Mouse (Mus musculus) embryonic fibroblast, embryonic 13.5 days (primary cell): ENCODE data around the gene Kcnj16. TPM values are rescaled to one million over a fixed set of nuclear protein-coding genes. Genes with fewer than 3 reads are reported as not detected.

Source experiments
- H3K27ac ChIP-seq: 2 replicates; pipeline ENCODE4 v1.5.1; 2012; ENCODE audit warnings: low read length, control low read depth, inconsistent platforms; ENCODE audit not compliant: insufficient read depth
- H3K4me1 ChIP-seq: 2 replicates; pipeline ENCODE4 v1.6.1; 2011; ENCODE audit warnings: low read length; ENCODE audit not compliant: control insufficient read depth, insufficient read depth
- H3K4me3 ChIP-seq: 2 replicates; pipeline ENCODE4 v1.5.1; 2011; ENCODE audit warnings: mild to moderate bottlenecking, control low read depth, low read length; ENCODE audit not compliant: insufficient read depth
- CTCF ChIP-seq: IDR thresholded peaks from 2 replicates; pipeline ENCODE4 v1.5.1; 2011; ENCODE audit warnings: mild to moderate bottlenecking, control low read depth, low read length, moderate library complexity, borderline replicate concordance; ENCODE audit not compliant: insufficient read depth
- POLR2A ChIP-seq: IDR thresholded peaks from 2 replicates; pipeline ENCODE4 v1.6.1; 2011; ENCODE audit warnings: low read depth, mild to moderate bottlenecking, control low read depth, low read length, moderate library complexity
- polyA plus RNA-seq: library from polyadenylated mRNA; stranded (reverse); fragments of >200 nt; gene quantifications from 2 replicates; pipeline ENCODE4 v1.2.4, GENCODE M21; 2011; ENCODE audit warnings: low read depth; ENCODE audit not compliant: missing spikeins, insufficient read length

Gene Kcnj16
- polyA plus RNA-seq: not detected in 2 replicates

DNA sequence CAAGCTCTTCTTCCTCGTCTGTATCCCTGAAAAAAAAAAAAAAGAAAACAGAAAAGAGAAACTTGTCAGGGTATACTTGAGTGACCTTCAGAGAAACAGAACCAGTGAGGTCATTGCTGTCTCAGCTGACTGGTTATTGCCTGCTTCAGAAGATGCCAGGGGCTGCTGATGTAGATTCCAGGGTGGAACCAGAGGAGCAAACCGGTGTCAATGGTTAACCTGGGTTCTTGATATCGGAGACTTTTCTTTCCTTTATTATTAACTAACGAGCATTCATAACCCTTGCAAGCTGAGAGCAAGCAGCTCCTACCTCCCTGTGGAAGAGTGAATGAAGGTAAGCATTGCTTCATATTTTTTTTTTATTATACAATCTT, at the start of gene Kcnj16:
Kcnj16 (plus strand) TSS at position 272 of the 374 bp plus-strand sequence.
- TF ChIP-seq POLR2A: no peak
- no peak for TF ChIP-seq CTCF
- Histone ChIP-seq H3K27ac (no peak within 1 kb of the TSS), H3K4me1 (no peaks in the 10 kb centered on the region), H3K4me3 (no peak within 1 kb of the TSS)

- H3K4me3 ChIP-seq: no peak overlapping the region
- TF ChIP-seq CTCF (no peak), POLR2A (no peak)
- peaks cover 2% of the 10 kb centered on the region for H3K4me1 ChIP-seq
- H3K27ac ChIP-seq: no peak overlapping the region
Measured at GRCm38 (mm10) chr11:110918808-110919465, 48.9 kb upstream of the Kcnj16 start.

DNA sequence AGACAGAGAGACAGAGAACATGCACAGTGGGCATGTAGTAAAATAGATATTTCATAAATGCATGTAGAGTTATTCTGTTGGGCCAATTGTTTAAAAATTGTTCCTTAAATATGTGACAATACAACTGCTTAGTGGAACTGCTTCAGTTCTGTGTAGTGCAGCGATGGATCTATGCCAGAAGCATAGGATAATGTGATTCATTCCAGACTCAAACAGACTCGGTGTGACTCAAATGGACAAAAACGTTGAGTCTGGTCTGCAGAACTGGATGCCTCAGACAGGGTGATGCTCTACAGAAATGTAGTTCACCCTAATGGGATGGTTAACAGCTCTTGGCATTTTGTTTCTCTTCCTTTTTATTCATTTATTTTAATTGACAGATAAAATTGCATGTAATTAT, 32.1 kb upstream of the Kcnj16 start:
- no peak overlapping the region for H3K27ac ChIP-seq
- no peak for TF ChIP-seq POLR2A
- no peak for TF ChIP-seq CTCF
- no peak overlapping the region for H3K4me3 ChIP-seq
- no peaks in the 10 kb centered on the region for H3K4me1 ChIP-seq

DNA sequence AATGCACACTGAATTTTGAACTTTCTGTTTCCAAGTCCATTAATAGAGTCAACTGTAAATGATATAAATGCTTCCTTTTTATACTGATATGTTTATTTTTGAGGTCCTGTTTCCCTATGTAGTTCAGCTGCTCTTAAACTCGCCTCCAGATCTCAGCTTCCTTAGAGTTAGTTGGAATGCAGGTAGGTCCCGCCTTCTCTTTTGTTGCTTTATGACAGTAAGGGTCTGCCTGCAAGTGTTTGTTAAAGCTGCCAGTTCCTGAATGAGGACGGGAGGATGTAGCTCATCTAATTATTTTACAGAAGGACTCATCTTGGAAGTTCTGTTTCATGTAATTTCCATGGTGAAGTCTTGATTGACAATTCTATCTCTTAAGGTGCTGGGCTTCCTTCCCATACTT, 25.6 kb upstream of the Kcnj16 start:
- TF ChIP-seq CTCF (no peak), POLR2A (no peak)
- Histone ChIP-seq H3K4me1 (peaks cover 3% of the 10 kb centered on the region; the same call in 1 of the 2 replicates), H3K4me3 (no peak overlapping the region), H3K27ac (peak overlapping the region; percentile 37; the same call in 1 of the 2 replicates)

DNA sequence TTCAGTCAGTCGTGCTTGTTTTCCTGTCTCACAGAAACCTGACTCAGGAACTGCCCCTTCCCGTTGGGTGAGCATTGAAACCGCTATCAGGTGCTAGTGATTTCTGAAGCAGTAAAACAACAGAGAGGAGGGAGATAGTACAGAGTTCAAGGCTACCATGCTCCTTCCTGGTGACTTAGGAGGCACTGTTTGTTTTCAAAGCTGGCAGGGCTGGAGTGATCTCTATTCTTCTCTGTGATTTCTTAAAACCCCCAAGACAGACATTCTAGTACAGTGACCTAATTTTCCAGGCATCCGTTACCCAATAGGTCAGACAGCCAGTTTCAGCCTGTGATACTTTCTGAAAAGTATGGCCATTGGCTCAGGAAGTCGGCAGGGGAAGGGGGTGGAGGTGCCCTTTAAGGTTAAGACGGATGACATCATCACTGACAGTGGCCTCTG, 25.1 kb upstream of the Kcnj16 start:
- peak overlapping the region; percentile 37; the same call in 1 of the 2 replicates for H3K27ac ChIP-seq
- no peak overlapping the region for H3K4me3 ChIP-seq
- TF ChIP-seq POLR2A: no peak
- no peak for TF ChIP-seq CTCF
- peaks cover 3% of the 10 kb centered on the region; the same call in 1 of the 2 replicates for H3K4me1 ChIP-seq

- TF ChIP-seq CTCF: no peak
- TF ChIP-seq POLR2A: no peak
- no peak overlapping the region for H3K4me3 ChIP-seq
- no peak overlapping the region for H3K27ac ChIP-seq
- peaks cover 2% of the 10 kb centered on the region; the same call in 1 of the 2 replicates for H3K4me1 ChIP-seq
Measured at GRCm38 (mm10) chr11:110956665-110957064, 11.2 kb upstream of the Kcnj16 start.

DNA sequence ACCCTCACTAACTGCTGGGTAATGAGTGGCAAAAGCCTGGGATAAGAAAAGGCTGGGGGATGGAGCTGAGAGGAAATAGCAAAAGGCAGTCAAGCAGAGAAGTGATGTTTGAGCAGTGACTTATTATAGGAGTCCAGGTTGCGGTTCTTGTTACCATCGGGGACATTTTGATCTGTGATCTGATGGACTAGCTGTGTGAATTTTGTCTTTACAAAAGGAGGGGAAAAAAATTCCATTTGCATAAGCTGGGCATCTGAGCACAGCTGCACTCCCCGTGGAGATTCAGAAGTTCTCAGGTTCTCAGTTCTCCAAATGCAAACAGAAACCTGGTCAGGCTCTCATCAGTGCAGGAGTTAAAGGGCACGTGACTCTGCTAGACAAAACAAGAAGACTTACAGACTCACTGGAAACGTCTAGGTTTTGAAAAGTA, 6.2 kb upstream of the Kcnj16 start:
- H3K27ac ChIP-seq: no peak overlapping the region
- H3K4me1 ChIP-seq: peaks cover 3% of the 10 kb centered on the region; the same call in 1 of the 2 replicates
- TF ChIP-seq POLR2A: no peak
- H3K4me3 ChIP-seq: no peak overlapping the region

GRCm38 (mm10) chr11:110967019-110967761, 643 bp upstream of the Kcnj16 start:
- Histone ChIP-seq H3K4me1 (no peaks in the 10 kb centered on the region), H3K27ac (no peak overlapping the region), H3K4me3 (no peak overlapping the region)
- TF ChIP-seq POLR2A (no peak), CTCF (no peak)

DNA sequence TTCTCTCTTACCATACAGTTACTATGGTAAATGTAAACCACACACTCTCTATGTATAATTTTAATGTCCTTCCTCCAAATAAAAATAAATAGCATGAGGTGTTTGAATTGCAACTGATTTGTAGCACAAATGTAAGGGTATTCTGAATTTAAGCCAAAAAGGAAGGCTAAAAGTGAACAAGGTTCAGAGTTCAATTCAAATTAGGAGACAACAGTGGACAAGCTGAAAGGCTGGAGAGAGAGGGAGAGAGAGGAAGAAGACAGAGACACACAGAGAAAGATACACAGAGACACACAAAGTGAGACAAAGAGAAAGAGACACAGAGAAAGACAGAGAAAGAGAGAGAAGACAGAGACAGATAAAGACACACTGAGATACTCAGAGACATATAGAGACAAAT, 1.1 kb downstream of the Kcnj16 start:
- Histone ChIP-seq H3K4me3 (no peak overlapping the region), H3K4me1 (no peaks in the 10 kb centered on the region), H3K27ac (no peak overlapping the region)
- TF ChIP-seq CTCF (no peak), POLR2A (no peak)

GRCm38 (mm10) chr11:110985508-110985907, 17.7 kb downstream of the Kcnj16 start:
- no peaks in the 10 kb centered on the region for H3K4me1 ChIP-seq
- no peak overlapping the region for H3K27ac ChIP-seq
- no peak for TF ChIP-seq POLR2A
- no peak for TF ChIP-seq CTCF
- no peak overlapping the region for H3K4me3 ChIP-seq
